Mouse (Mus musculus) frontal cortex, postnatal 25 days (tissue): Measurements from ENCODE around the gene Gins2.

Source experiments
- DNase-seq, 2 experiments: peaks; one replicate each; pipeline ENCODE4 v3.0.0; 2022; ENCODE audit warnings: low spot score in 2 of 2

The Gins2 gene

DNA sequence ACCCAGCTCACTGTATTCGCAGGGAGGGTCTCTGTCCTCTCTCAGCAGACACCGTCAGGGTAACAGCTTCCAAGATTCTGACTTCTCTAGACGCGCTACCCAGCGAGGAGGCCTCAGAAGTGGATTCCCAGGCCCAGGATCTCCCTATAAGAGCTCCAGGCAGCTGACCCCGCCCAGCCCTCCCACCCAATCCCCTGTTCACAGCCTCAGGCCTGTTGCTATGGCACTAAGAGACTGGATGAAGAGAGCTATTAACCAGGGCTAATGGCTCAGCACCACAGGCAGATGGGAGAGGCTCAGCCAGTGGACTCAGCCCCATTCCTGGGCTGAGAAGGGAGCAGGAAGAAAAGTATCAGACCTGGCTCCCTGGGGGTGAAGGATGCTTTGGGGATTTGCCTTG, 13.6 kb upstream of the Gins2 start:
- DNase-seq, result no peak

DNA sequence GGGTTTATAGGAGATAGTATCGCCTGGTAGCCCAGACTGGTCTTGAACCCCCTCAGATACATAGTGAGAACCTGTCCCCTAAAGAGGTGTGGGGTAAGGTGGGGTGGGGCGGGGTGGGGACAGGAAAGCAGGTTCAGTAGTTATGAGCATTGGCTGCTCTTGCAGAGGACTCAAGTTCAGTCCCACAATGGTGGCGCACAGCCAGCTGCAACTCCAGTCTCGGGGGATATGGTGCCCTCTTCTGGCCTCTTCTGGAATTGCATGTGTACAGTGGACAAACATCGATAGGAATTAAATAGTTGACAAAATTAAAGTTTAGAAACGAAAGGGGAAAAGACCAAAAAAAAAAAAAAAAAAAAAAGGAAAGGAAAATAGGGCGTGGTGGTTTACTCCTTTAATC, 10.4 kb upstream of the Gins2 start:
- peak; percentile 67 to 78 for DNase-seq

- DNase-seq, result peak; percentile 59 to 63
Observed at GRCm38 (mm10) chr8:120598579-120598978, 9.5 kb upstream of the Gins2 start.

- DNase-seq, result peak; percentile 41 to 50
Observed at GRCm38 (mm10) chr8:120595963-120596362, 6.9 kb upstream of the Gins2 start.

- no peak for DNase-seq
Observed at GRCm38 (mm10) chr8:120594571-120594970, 5.5 kb upstream of the Gins2 start.

GRCm38 (mm10) chr8:120591587-120592292, 2.6 kb upstream of the Gins2 start:
- DNase-seq, result no peak

DNA sequence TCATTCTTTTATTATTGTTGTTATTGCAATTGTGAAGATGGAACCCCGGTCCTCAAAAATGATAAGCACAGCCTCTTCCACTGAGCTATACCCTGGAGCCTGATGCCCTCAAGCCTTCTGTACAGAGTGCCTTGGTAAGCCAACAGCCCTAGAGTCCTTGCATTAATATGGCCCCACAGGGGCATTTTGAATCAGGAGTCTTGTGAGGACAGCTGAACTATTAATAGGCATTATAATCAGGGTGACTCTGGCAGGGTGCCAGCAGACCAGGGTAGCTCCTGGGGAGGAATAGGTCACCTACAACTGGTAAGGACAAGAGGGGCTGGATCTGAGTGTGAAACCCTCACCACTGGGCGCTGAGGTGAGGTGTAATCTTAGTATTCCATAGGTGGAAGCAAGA, 817 bp upstream of the Gins2 start:
- DNase-seq, result no peak

- no peak for DNase-seq
Observed at GRCm38 (mm10) chr8:120585521-120585920, 3.6 kb downstream of the Gins2 start.

DNA sequence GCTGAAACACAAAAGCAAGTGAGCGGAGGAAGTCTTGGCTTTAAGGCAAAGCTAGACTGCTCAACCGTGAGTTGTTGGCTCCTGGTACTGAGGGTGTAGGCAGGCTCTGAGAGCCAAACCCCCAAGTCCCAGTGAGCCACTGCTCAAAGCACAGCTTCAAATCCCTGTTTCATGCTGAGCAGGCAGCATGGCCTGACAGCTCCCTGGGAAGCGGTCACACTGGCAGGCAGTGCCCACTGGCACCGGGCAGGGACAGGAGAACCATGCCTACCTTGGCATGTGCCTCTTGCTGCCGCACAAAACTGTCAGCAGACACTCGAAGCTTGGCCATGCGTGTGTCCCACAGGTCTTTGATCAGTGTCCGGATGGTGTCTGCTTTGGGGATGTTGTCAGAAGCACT, 7.3 kb downstream of the Gins2 start:
- DNase-seq, result no peak

DNA sequence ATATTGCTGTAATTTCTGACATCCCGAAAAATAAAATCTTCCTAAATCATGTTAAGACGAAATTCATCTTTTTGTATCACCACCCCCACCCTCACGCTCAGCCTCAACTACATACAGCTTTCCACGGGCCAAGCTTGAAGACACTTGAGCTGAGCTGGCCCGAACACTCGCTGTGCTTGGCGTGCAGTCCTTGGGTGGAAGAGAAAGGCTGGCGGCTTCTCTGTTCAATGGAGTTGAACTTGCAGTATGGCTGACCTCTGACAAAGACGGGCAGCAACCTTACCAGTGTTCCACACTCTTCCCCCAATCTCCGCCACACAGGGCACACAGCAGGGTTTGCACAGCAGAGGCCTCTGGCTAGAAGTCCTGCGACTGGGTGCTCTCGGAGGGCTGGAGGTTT, 7.8 kb downstream of the Gins2 start:
- DNase-seq, result no peak

DNA sequence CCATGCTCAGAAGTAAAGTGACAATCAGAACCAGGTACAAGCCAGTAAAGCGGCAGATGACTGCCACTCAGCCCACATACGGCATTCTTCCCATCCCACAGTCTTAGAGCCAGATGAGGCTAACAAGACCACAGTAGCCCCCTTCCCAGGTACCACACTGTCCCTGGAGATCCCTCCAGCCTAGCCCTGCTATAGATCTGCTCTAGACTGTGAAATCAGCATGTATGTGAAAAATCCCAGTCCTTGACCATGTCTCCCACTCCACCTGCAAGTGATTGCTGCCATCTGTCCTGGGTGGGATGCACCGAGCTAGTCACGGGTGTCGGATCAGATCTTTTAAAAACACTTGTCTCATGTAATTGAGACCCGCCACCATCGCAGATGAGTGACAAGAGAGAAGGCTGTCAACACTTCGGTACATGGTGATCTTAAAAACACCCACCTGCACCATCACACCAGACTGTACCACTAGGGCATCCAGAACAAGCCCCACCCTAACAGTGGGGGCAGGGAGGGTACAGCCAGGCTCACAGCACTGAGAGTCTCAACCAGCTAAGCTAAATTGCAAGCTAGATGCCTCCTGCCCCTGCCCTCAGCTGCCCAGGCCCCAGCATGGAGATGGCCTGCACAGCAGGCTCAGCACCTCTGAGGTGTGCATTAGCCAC, 8.6 kb downstream of the Gins2 start:
- DNase-seq, result no peak

DNA sequence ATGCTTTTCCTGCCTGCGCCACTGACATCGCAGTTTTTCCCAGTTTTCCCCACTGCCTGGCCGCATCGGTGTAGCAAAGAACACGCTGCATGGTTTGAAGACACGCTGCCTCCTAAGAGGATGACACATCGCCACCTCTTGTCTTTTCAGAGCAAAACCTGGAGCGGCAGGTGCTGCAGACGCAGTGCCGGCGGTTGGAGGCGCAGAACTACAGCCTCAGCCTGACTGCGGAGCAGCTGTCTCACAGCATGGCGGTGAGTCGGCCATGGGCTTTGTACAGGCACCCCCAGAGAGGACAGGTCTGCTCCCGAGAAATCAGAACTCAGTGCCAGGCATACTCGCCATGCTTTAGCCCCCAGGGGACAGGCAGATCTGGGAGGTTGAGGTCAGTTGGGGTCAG, 11.3 kb downstream of the Gins2 start:
- DNase-seq, result no peak

DNA sequence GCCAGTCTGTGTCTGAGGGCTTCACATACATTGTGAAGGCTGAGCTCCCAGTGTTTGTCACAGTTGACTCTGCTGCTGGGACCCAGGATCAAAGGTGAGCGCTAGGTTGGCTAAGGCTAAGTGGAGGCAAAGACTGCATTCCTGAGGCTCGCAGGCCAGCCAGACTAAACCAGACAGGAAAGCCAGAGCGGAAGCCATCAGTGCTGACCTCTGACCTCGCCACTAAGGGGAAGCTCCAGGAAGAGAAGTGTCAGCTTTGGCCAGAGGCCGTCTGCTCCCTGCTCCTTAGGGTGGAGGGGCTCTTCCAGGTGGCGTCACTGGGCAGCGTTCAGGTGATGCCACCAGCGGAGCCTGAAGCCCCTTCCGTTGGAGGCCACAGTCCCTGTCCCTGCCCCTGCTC, 13.3 kb downstream of the Gins2 start:
- no peak for DNase-seq

- DNase-seq, result no peak
Observed at GRCm38 (mm10) chr8:120574941-120575340, 14.2 kb downstream of the Gins2 start.

DNA sequence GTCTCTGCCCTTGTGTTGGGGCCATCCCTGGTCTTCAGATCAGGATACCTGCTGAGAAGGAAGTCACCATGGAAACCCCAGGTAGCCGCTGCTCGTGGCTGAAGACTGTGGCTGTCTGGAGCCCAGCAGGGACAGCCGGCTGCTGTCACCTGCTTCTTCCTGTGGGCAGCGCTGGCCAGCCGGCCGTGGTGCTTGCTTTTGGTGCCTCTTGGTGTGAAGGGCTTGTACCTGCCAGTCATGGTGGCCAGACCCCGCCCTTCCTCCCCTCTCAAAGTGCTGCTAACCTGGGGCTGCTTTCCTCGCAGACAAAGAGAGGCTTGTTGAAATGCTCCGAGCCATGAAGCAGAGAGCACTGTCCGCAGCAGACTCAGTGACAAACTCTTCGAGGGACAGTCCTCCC, 15.2 kb downstream of the Gins2 start:
- no peak for DNase-seq

DNA sequence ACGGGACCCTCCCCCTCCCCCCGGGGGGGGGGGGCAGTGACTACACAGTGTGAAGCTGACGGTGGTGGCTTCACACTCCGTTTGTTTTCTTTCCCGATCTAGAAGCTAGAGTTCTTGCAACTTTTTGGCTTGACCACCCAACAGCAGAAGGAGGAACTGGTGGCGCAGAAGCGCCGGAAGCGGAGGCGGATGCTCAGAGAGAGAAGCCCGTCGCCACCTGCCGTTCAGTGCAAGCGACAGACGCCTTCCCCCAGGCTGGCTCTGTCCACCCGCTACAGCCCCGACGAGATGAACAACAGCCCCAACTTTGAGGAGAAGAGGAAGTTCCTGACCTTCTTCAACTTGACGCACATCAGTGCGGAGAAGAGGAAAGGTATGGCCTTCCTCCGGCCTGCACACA, 16.6 kb downstream of the Gins2 start:
- no peak for DNase-seq

DNA sequence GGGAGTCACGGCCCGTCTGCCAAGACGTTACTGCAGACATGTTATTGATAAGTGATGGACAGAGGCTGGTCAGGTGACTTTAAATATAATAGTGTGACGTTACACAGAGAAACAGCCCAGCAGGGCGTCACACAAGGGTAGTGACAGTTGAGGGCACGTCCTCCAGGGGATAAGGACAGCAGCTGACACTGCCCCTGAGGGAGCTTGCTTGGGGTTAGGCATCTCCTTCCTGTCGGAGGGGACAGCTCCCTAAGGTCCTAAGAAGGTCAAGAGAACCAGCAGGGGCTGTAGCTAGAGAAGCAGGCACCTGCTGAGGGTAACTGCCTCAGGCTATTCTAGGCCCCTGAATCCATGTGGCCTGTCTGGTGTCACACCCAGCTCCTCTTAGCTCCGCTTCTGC, 17.5 kb downstream of the Gins2 start:
- DNase-seq, result no peak

DNA sequence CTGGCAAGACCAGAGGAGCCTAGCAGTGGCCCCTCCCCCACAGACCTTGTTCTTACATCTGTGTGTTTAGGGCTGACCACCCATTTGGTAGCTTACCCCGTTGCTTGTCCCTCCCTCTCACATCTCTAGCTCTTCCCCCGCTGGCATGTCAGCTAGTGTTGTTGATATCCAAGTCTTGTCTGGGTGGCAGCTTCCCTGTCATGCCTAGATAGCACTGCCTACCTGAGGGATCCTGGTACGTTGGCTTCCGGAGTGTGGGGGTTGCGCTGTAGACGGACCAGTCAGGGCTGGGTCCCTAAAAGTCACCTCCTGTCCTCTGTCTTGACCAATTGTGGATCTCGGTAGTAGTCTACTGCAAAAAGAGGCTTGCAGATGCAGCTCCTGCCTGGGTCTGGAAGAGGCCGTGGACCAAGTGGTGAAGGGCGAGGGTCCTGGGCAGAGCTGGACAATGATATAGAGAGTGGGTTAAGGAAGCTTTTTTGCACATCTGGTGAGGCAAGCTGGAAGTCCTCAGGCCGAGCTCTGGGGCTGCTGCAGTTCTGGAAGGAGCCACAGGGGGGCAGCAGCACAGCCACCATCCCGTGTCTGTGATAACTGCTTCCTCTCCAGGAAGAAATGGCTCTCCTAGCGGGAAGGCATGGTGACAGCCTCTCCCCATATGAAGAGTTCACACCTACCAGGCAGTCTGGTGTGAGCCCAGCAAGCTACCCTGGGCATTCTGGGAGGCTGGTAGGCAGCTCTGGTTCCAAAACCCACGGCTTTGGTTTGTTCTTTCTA, 19.0 kb downstream of the Gins2 start:
- DNase-seq, result peak; percentile 71 to 76

- DNase-seq, result no peak
Observed at GRCm38 (mm10) chr8:120569123-120569522, 20.0 kb downstream of the Gins2 start.

DNA sequence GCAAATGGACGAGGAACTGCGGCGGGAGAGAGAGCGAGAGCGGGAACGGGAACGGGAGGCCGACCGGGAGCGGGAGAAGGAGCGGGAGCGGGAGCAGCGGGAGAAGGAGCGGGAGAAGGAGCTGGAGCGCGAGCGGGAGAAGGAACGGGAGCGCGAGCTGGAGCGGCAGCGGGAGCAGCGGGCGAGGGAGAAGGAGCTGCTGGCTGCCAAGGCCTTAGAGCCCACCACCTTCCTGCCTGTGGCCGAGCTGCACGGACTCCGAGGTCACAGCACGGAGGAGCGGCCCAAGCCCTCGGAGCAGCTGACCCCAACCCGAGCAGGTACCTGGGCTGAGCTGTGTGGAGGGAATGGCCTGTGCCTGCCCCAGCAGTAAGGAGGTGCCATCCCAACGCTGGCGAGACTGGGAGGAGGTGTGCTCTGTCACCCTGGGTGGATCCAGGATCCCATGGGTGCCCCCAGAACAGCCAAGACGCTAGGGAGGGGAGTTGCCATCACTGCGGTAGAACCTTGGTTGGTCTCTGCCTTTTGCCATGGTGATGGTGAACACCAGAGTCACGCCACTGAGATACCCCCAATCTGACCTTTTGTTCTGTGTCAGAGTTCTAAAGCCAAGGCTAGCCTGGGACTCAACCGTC, 20.8 kb downstream of the Gins2 start:
- DNase-seq, result no peak

DNA sequence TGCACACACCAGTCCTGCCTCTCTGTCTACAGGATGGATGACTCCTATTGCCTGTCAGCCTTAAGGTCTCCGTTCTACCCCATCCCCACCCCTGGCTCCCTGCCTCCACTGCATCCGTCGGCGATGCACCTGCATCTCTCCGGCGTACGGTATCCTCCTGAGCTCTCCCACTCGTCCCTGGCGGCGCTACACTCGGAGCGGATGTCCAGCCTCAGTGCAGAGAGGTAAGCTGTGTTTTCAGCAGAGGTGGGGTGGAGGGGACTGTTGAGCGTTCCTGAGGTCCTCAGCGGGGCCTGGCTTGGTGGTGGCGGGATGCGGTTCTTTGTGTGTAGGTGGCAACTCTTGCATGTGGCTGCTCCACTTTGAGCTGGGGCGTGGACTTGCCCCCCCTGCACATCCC, 21.4 kb downstream of the Gins2 start:
- DNase-seq, result no peak

DNA sequence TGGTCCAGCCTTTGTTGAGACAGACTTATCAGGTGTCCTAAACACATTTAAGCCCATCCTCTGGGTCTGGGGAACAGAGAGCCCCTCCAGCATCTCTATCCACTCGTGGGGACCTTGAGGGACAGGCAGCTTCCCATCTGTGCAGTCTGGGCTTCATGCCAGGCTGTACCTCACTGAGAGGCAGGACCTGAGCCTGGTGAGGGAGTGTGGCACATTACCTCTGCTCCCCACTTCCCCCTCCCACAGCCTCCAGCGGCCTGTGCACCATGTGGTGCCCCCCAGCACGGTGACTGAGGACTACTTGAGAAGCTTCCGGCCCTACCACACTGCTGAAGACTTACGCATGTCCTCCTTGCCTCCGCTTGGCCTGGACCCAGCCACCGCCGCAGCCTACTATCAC, 22.4 kb downstream of the Gins2 start:
- DNase-seq, result no peak
